Mouse (Mus musculus) ES-E14 (cell line): ENCODE measurements around the gene Cacybp.

Experiments
- CHD2 ChIP-seq: IDR thresholded peaks from 2 replicates; pipeline ENCODE4 v1.6.1; 2014; ENCODE audit warnings: mild to moderate bottlenecking, low read depth, low read length, inconsistent platforms
- HCFC1 ChIP-seq: IDR thresholded peaks from 2 replicates; pipeline ENCODE4 v1.6.1; 2012; ENCODE audit warnings: low read length, inconsistent platforms, borderline replicate concordance; ENCODE audit not compliant: insufficient read depth
- MAFK ChIP-seq: IDR thresholded peaks from 2 replicates; pipeline ENCODE4 v1.6.1; 2014; ENCODE audit warnings: mild to moderate bottlenecking, low read depth, low read length, inconsistent platforms; ENCODE audit not compliant: insufficient read depth
- ZC3H11A ChIP-seq: IDR thresholded peaks from 2 replicates; pipeline ENCODE4 v1.6.1; 2012; ENCODE audit warnings: low read depth, mild to moderate bottlenecking, inconsistent platforms, low read length, borderline replicate concordance
- ZNF384 ChIP-seq: IDR thresholded peaks from 2 replicates; pipeline ENCODE4 v1.6.1; 2012; ENCODE audit warnings: low read depth, low read length, inconsistent platforms

- TF ChIP-seq ZNF384, result no peak
- TF ChIP-seq ZC3H11A, result peak; percentile 17; the same call in 1 of the 2 replicates
- peak; percentile 91 for TF ChIP-seq HCFC1
- no peak for TF ChIP-seq MAFK
- TF ChIP-seq CHD2, result peak; percentile 85
Observed at GRCm38 (mm10) chr1:160212703-160213669, at the start of gene Cacybp.
